Mouse (Mus musculus) layer of hippocampus, postnatal 14 days (tissue): ENCODE measurements at regions not wholly inside any gene's neighbourhood (a gene's known extent, or its start where the extent isn't known, plus 50 kb on each side); places are given as distances from the start of the nearest gene placed in this dataset.
A peak's percentile ranks its signal among the peaks of the same experiment; 100 is the strongest.

Source experiments
- DNase-seq, 2 experiments: peaks; one replicate each; pipeline ENCODE4 v3.0.0; 2021 to 2022; ENCODE audit warnings: low spot score in 2 of 2, mixed read lengths in 1 of 2

DNA sequence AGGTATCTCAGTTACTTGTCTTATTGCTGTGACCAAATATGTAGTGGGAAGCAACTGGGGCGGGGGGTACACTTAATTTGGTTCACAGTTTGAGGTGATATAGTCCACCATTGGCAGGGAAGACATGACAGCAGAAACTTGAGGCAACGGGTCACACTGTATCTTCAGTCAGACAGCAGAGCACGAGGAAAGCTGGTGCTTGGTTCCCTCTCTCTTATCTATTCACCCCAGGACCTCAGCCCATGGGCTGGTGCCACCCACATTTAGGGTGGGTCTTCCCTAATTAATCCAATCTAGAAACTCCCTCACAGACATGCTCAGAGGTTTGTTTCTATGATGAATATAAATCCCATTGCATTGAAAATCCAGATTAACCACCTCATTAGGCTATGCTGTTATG lies 56.5 kb downstream of the Otud1 start:
- no peak for DNase-seq

DNA sequence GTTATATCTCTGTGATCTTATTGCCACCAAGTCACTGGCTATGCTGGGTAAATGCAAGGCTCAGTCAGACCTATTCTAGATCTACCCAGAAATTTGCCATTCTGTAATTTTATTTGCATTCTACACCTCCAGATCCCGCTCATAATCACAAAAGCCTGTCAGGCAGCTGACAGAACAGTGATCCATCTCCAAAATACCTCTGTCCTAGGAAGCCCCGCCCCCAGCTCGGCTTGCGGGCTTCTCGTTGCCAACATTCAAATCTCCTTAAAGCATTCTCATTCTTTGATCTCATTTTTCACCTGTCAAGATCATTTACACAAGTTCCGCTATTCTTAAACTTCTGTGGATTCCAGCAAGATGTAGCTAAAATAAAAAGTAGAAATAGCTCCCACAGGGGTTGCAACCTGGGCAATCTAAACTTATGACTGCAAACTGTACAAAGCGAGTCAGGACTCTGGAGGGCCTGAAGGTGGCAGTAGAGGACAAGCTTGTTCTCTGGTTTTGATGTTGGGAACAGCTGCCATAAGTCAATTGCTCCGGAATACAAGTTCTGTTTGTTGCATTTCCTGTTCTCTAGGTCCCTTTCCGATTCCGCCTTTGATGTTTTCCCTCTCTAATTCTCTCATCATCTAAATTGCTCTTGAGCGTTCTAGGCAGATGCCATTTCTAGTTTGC lies 58.1 kb downstream of the Otud1 start:
- DNase-seq: peak; percentile 46 to 70

DNA sequence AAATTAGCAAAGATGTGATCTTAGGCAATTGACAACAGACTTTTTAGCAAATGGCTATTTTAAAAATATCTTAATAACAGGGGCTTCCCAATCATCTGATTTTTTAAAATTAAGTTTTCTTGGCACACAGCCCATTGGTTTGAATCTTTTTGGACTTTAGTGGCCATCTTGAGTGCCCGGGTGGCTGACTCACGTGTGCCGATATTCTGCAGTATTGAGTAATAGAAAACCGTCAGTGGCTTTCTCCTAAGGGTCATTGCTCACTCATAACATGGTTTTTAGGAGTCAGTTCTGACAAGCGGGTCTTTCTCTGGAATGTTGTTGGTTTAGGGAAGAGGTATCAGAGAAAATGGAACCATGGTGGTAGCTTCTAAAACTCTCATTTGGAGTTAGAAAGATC lies 58.8 kb downstream of the Otud1 start:
- DNase-seq: no peak

- DNase-seq: no peak
Measured at GRCm38 (mm10) chr2:19726085-19726484, 68.5 kb downstream of the Otud1 start.

GRCm38 (mm10) chr2:19726904-19727303 lies 69.4 kb downstream of the Otud1 start:
- DNase-seq: peak in 1 of 2 experiments; percentile 14

DNA sequence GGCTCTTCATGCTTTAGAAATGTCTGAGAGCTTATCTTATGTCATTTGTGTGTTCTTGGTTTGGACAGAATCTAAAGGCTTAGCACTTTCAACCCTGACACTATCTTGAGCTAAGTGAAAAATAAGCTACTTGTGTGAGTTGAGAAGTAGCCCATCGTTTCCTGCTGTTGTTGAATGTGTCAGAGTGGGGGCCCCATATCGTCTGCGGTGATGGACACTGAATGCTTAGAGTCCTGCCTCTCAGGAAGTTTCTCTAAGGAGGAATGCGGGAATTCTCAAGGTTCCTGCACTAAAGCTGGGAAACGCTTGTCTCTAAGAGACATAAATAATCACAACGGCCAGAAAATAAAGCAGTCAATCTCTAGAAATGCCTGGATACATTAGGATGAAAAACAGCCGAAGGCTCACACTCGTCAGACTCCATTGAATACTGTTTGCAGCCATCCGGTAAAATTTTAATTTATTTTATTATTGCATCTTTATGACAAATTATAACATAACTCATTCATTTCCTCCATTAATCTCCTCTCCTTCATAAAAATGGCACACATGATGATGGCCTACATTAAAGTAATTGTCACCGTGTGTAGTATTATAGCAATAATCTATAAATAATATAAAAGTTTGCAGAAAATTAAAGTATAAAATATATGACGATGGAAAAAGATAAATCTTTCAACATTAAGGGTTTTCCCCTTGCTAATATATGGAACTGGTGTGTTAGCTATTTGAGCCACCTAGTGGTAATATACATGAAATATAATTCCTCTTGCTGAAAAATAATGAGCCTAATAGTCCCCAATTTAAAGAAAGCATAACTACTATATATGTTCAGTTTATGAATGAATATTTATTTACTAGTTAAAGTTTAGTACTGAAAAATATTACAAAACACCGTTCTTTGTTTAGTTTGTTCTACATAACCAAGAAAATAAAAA lies 75.6 kb downstream of the Otud1 start:
- DNase-seq: no peak

GRCm38 (mm10) chr2:19734164-19734870 lies 76.8 kb downstream of the Otud1 start:
- no peak for DNase-seq

- DNase-seq: no peak
Measured at GRCm38 (mm10) chr2:19741508-19741907, 84.0 kb downstream of the Otud1 start.

DNA sequence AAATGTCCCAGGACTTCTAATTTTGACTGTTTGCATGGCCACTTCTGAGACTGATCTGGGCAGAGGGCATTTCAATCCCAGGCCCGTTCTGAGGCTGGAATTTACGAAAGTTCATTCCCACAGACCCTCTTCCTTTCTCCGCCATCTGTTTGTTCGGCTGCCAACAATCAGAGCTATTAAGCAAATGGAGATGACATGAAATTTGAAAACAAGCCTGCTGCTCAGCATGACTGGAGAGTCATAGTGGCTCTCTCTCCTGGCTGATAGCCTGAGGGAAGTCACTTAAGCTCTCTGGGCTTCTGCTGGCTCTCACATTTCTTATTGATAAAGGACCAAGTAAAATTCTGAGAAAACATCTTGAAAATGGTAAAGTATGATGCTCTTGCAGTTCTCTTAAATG lies 85.9 kb downstream of the Otud1 start:
- DNase-seq: peak in 1 of 2 experiments; percentile 20

- DNase-seq: no peak
Measured at GRCm38 (mm10) chr2:19744986-19745660, 87.6 kb downstream of the Otud1 start.

DNA sequence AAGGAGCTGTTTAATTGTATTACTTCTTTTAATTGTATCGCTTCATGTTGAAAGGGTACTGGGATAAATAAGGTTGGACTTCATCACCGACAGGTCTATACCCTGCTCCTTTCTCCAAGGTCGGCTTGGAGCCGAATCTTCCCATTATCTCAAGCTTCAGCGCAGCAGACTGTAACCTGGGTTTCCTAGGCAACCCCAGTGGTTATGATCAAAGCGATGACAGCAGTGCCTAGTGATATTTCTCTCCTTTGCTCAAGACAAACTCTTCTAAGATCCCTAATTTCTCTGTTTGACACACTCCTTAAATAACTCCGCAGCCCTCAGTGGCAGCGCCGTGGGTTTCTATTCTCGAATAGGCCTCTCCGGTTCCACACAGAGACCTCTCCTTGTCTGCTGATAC lies 95.2 kb downstream of the Otud1 start:
- DNase-seq: no peak

DNA sequence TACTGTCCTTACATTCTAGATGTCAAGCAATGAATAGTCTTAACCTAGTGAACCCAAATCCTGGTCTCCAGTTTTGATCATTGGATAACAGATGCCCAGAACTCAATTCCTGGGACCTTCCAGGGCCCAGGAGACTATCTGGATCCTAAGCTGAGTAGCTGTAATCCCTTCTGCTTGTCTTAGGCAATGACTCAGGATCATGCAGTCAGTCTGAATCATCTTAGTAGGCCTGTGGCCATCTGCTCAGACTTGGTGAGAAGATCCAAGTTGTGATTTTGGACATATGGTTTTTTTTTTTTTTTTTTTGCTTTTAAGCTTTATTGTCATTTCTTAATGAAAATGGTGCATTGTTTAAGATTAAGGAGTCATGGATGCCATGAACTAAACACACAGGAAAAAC lies 95.9 kb downstream of the Otud1 start:
- DNase-seq: no peak

- DNase-seq: no peak
Measured at GRCm38 (mm10) chr2:19757910-19758309, 100.4 kb downstream of the Otud1 start.

GRCm38 (mm10) chr2:19759169-19759568 lies 101.6 kb downstream of the Otud1 start:
- DNase-seq: peak in 1 of 2 experiments; percentile 27

DNA sequence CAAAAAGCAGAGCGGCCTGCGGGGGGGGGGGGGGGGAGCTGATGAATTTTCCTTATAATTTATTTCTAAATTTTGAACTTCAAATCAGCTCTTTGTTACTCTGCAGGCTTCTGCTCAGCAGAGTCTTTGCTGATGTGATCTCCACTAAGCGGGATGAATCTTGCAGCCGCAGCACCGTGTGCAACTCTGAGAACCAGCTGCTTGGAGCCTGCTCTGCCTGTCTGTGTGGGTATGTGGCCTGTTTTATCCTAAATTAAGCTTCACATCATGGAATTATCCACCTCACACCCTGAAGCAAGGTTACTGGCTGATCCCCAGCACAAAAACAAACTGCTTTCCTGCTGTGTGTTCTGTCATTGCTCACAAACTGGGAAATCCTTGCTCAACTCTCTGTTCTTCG lies 102.0 kb downstream of the Otud1 start:
- DNase-seq: no peak

DNA sequence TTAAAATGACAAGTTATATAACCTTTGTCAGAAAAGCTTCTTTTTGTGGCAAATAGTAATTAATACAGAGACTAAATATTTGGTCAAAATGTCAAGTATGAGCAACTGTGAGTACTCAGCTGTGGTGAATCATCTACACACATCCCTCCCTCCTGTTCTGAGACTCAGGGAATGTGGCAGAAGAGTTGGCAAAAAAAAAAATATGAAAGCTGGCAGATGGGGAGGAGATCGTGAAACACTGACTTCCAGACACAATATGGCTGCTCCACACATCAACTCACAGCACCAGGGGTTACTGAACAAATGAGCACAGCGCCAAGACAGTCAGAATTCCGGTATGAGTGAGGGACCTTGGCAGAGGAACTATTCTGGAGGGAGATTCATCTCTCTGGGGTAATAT lies 105.4 kb downstream of the Otud1 start:
- DNase-seq: no peak

GRCm38 (mm10) chr2:19784913-19785312 lies 124.7 kb upstream of the Etl4 start:
- DNase-seq: no peak

- DNase-seq: no peak
Measured at GRCm38 (mm10) chr2:19785663-19786260, 123.8 kb upstream of the Etl4 start.

DNA sequence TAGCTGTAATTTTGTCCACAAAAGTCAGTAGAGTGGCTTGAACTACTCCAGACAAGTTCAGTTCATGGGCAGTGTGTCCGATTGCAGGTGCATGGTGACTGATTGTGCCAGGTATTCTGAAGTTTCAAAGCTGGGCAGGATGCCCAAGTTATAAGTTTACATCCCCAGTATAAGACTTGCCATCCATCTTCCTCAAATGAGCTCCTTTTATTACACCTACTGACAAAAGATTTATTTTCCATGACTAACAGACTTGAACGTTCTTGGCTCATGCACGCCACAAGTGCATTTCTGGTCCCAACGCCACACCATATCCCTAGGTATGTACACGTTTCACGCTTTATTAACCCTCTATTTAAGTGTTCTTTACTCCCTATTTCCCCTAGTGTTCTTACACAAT lies 117.4 kb upstream of the Etl4 start:
- DNase-seq: no peak

GRCm38 (mm10) chr2:19796790-19797189 lies 112.8 kb upstream of the Etl4 start:
- DNase-seq: no peak
